Mouse (Mus musculus) G1E (cell line): ENCODE measurements at regions not wholly inside any gene's neighbourhood (a gene's known extent, or its start where the extent isn't known, plus 50 kb on each side); places are given as distances from the start of the nearest gene placed in this dataset.

Experiments
- CTCF ChIP-seq: IDR thresholded peaks from 2 replicates; pipeline ENCODE4 v1.5.1; 2012; ENCODE audit warnings: low read depth, low read length, inconsistent platforms, mixed read lengths
- GATA1 ChIP-seq: IDR thresholded peaks from 2 replicates; pipeline ENCODE4 v1.6.1; 2012; ENCODE audit warnings: borderline replicate concordance, low read length, inconsistent platforms, mixed read lengths
- POLR2AphosphoS5 ChIP-seq: IDR thresholded peaks from 2 replicates; pipeline ENCODE4 v1.6.1; 2012; ENCODE audit warnings: low read depth, low read length, inconsistent platforms; ENCODE audit not compliant: insufficient replicate concordance
- TAL1 ChIP-seq: conservative IDR thresholded peaks from 2 replicates; pipeline ENCODE4 v1.6.1; 2012; ENCODE audit warnings: low read depth, low read length, inconsistent platforms, mixed read lengths

DNA sequence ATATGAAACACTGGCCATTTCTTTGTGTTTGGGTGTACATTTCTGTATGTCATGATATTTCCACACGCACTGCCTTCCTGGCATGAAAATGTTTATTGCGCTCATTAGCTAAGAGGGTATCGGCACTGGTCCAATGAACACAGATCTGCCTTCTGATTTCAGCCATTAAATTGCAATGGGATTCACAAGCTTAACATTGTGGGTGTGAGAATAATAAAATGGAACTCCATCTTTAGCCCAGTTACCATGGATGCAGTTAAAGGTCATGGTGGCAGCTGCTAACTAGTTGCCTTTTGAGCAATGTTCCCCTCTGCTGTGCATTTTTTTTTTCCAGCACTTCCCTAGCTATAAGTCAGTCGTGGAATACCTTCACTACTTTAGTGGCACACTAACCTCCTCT lies 343.7 kb upstream of the Pou3f3 start:
- TF ChIP-seq CTCF = no peak
- no peak for TF ChIP-seq GATA1
- no peak for TF ChIP-seq TAL1
- no peak for TF ChIP-seq POLR2AphosphoS5
